Mouse (Mus musculus) adrenal gland, postnatal 0 days (tissue): ENCODE results near the gene Tnfaip6. TPM values are rescaled to one million over a fixed set of nuclear protein-coding genes. Genes with fewer than 3 reads are reported as not detected.

Experiments
- polyA plus RNA-seq: library from polyadenylated mRNA; unstranded; fragments of >200 nt; fragmentation: Nextera tagmentation; extraction: Ambion mirVana; gene quantifications from 2 replicates; pipeline ENCODE4 v1.2.1, GENCODE M21; 2015

Tnfaip6 gene
- polyA plus RNA-seq: 6.0 and 6.3 TPM in 2 replicates

GRCm38 (mm10) chr2:52037882-52038281, at the start of gene Tnfaip6:
Tnfaip6 (plus strand) TSS chr2:52038009.

GRCm38 (mm10) chr2:52072491-52073140, 34.8 kb downstream of the Tnfaip6 start, which contains the start of gene Rif1:
Rif1 (plus strand) TSS chr2:52072832.

Other genes starting within 250 kb of the Tnfaip6 start
- 15.9 and 20.5 TPM in 2 replicates for gene Rbm43, start 102.8 kb upstream of the Tnfaip6 start, polyA plus RNA-seq
- 41.3 and 52.5 TPM in 2 replicates for gene Nmi, start 64.5 kb upstream of the Tnfaip6 start, polyA plus RNA-seq
- gene Rif1, start 34.8 kb downstream of the Tnfaip6 start, polyA plus RNA-seq: 9.0 and 16.1 TPM in 2 replicates